Mouse (Mus musculus): ENCODE measurements at regions not wholly inside any gene's neighbourhood (a gene's known extent, or its start where the extent isn't known, plus 50 kb on each side); places are given as distances from the start of the nearest gene placed in this dataset.

DNA sequence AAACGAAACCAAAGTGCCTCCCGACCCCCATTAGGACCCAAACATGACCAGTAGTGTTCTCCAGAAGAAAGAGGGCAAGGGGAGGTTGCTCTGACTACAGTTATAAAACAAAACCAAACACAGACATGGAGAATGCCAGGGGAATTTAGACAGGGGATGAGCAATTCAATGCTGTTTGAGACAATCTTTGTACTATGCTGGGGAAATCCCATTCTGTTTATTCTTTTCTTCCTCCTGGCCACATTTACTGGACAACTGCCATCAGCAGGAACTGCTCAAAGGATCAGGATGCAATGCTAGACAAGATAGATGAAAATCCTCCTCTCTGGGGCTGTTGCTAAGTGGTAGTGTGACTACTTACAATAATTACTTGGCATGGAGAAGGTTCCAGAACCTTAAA lies 574.5 kb upstream of the Fam160b2 start:
- Histone ChIP-seq H3K9ac (replicated peaks) (no peak overlapping the region), H3K27me3 (ENCODE audit: control insufficient read depth, insufficient read depth, low read length) (no peaks in the 10 kb centered on the region; the same call in 1 of the 2 replicates), H3K4me3 (ENCODE audit: insufficient read depth in 1 of 2, low read depth in 2 of 2, low read length in 2 of 2) (no peak overlapping the region), H3K4me1 (replicated peaks; ENCODE audit: control insufficient read depth in 2 of 2, insufficient read depth in 2 of 2, low read length in 1 of 2) (peaks cover 0 to 5% of the 10 kb centered on the region in 2 experiments; a peak in 1 of 4 replicates), H3K36me3 (replicated peaks; ENCODE audit: control insufficient read depth, insufficient read depth, low read depth) (no peaks in the 10 kb centered on the region), H3K27ac (no peak overlapping the region), H3K9me3 (ENCODE audit: control insufficient read depth, low read length) (no peaks in the 10 kb centered on the region), H3K4me2 (ENCODE audit: low read depth) (no peak overlapping the region)
- ATAC-seq (ENCODE audit: insufficient read depth) = no peak
- no peak for DNase-seq (ENCODE audit: low read depth in 3 of 3, low spot score in 3 of 3)
- no peak for TF ChIP-seq EP300 (IDR thresholded peaks at IDR 0.05; ENCODE audit: low read depth)
- TF ChIP-seq CTCF (IDR thresholded peaks at IDR 0.05; ENCODE audit: low read depth) = no peak
- 54% methylated on average over 2 of the region's 2 CpGs for WGBS (ENCODE audit: insufficient replicate concordance)

DNA sequence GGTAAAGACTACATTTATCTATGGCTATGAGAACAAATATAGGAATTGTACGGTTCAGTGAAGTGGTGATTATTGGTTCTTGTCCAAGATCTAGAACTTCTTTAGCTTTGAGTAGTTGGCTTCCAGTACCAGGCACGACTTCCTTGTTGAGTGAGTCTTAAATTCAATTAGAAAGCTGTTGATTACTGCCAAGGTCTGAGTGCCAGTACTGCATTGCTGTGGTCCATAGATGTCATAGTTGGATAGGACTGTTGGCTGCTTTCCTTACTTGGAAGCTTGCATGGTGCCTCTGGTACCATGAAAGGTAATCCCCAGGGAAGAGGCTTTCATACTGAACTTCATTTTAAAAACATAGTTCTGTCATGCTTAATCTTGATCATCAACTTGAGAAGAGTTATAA lies 559.9 kb upstream of the Fam160b2 start:
- Histone ChIP-seq H3K9me3 (ENCODE audit: control insufficient read depth, low read length) (no peaks in the 10 kb centered on the region), H3K27ac (no peak overlapping the region), H3K27me3 (ENCODE audit: control insufficient read depth, insufficient read depth, low read length) (no peaks in the 10 kb centered on the region), H3K9ac (replicated peaks) (no peak overlapping the region), H3K4me2 (ENCODE audit: low read depth) (no peak overlapping the region), H3K4me3 (ENCODE audit: insufficient read depth in 1 of 2, low read depth in 2 of 2, low read length in 2 of 2) (no peak overlapping the region), H3K4me1 (replicated peaks; ENCODE audit: control insufficient read depth in 2 of 2, insufficient read depth in 2 of 2, low read length in 1 of 2) (no peaks in the 10 kb centered on the region), H3K36me3 (replicated peaks; ENCODE audit: control insufficient read depth, insufficient read depth, low read depth) (no peaks in the 10 kb centered on the region)
- TF ChIP-seq EP300 (IDR thresholded peaks at IDR 0.05; ENCODE audit: low read depth) (no peak), CTCF (IDR thresholded peaks at IDR 0.05; ENCODE audit: low read depth) (no peak)
- no peak for ATAC-seq (ENCODE audit: insufficient read depth)
- 53% methylated on average over 2 of the region's 2 CpGs for WGBS (ENCODE audit: insufficient replicate concordance)
- no peak for DNase-seq (ENCODE audit: low read depth in 3 of 3, low spot score in 3 of 3)

DNA sequence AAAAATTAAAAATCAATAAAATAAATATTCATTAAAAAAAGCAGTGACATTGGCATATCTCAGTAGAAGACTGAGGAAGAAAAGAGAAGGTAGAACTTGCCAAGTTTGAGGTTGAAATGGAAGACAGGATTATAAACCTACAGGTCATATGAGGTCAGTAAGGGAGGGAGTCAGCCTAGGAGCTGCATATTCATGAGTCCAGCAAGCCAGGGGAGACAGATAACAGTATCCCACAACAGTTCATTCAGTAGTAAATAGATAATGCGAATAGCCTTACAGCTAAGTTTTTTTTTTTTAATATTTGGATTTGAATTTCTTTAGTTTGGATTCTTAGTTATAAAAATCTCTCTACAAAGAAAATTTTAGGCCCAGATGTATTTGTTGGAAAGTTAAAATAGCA lies 542.8 kb upstream of the Fam160b2 start:
- DNase-seq (ENCODE audit: low read depth in 3 of 3, low spot score in 3 of 3) = no peak
- Histone ChIP-seq H3K9ac (replicated peaks) (no peak overlapping the region), H3K4me1 (replicated peaks; ENCODE audit: control insufficient read depth in 2 of 2, insufficient read depth in 2 of 2, low read length in 1 of 2) (no peaks in the 10 kb centered on the region), H3K27me3 (ENCODE audit: control insufficient read depth, insufficient read depth, low read length) (no peaks in the 10 kb centered on the region), H3K27ac (no peak overlapping the region), H3K4me3 (ENCODE audit: insufficient read depth in 1 of 2, low read depth in 2 of 2, low read length in 2 of 2) (no peak overlapping the region), H3K4me2 (ENCODE audit: low read depth) (no peak overlapping the region), H3K36me3 (replicated peaks; ENCODE audit: control insufficient read depth, insufficient read depth, low read depth) (no peaks in the 10 kb centered on the region), H3K9me3 (ENCODE audit: control insufficient read depth, low read length) (no peaks in the 10 kb centered on the region)
- 59% methylated on average over 1 of the region's 1 CpGs for WGBS (ENCODE audit: insufficient replicate concordance)
- no peak for TF ChIP-seq EP300 (IDR thresholded peaks at IDR 0.05; ENCODE audit: low read depth)
- TF ChIP-seq CTCF (IDR thresholded peaks at IDR 0.05; ENCODE audit: low read depth) = no peak
- no peak for ATAC-seq (ENCODE audit: insufficient read depth)

DNA sequence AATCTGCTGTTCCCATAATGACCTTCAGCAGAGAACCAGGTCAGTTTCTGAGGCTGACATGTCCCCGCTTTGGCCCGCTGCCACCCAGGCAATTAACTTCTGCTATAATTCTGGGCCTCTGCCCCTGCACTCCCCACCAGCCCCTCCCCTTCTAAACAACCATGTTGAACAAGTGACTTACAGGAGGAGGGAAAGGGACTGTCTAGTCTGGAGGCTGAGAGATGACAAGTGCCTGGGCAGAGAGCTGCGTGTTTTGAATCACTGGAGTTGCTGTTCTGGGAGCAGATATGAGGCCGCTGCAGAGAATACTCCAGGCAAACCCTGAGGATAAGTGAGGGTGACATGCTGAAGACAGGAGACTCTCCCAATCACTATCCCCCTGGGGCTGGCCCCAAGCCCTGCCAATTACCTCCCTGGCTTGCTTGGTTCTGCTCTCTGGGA lies 530.2 kb upstream of the Fam160b2 start:
- Histone ChIP-seq H3K36me3 (replicated peaks; ENCODE audit: control insufficient read depth, insufficient read depth, low read depth) (no peaks in the 10 kb centered on the region), H3K4me3 (ENCODE audit: insufficient read depth in 1 of 2, low read depth in 2 of 2, low read length in 2 of 2) (no peak overlapping the region), H3K4me2 (ENCODE audit: low read depth) (no peak overlapping the region), H3K27me3 (ENCODE audit: control insufficient read depth, insufficient read depth, low read length) (no peaks in the 10 kb centered on the region), H3K27ac (no peak overlapping the region), H3K9me3 (ENCODE audit: control insufficient read depth, low read length) (no peaks in the 10 kb centered on the region), H3K4me1 (replicated peaks; ENCODE audit: control insufficient read depth in 2 of 2, insufficient read depth in 2 of 2, low read length in 1 of 2) (no peaks in the 10 kb centered on the region), H3K9ac (replicated peaks) (no peak overlapping the region)
- no peak for DNase-seq (ENCODE audit: low read depth in 3 of 3, low spot score in 3 of 3)
- ATAC-seq (ENCODE audit: insufficient read depth) = no peak
- 67% methylated on average over 4 of the region's 4 CpGs for WGBS (ENCODE audit: insufficient replicate concordance)
- TF ChIP-seq CTCF (IDR thresholded peaks at IDR 0.05; ENCODE audit: low read depth) (no peak), EP300 (IDR thresholded peaks at IDR 0.05; ENCODE audit: low read depth) (no peak)

DNA sequence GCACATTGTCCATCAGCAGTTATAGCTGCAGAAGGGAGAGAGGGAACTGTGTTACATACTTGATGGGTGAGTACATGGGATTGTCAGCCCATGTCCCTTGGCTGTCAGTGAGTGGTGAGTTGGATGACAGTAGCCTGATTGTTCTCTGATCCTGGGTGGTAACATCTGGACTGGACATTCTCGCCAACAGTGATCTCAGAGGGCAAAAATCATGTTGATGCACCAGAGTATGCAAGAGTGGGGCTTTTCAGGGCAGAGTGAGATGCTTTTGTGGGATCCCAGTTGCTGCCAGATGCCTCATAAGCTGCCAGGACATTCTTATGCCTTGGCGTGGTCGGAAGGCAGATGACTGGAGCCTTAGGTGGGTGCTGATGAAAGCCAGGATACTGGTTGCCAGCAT lies 528.9 kb upstream of the Fam160b2 start:
- Histone ChIP-seq H3K9me3 (ENCODE audit: control insufficient read depth, low read length) (no peaks in the 10 kb centered on the region), H3K4me2 (ENCODE audit: low read depth) (no peak overlapping the region), H3K36me3 (replicated peaks; ENCODE audit: control insufficient read depth, insufficient read depth, low read depth) (no peaks in the 10 kb centered on the region), H3K4me3 (ENCODE audit: insufficient read depth in 1 of 2, low read depth in 2 of 2, low read length in 2 of 2) (no peak overlapping the region), H3K9ac (replicated peaks) (no peak overlapping the region), H3K4me1 (replicated peaks; ENCODE audit: control insufficient read depth in 2 of 2, insufficient read depth in 2 of 2, low read length in 1 of 2) (no peaks in the 10 kb centered on the region), H3K27me3 (ENCODE audit: control insufficient read depth, insufficient read depth, low read length) (no peaks in the 10 kb centered on the region), H3K27ac (no peak overlapping the region)
- TF ChIP-seq CTCF (IDR thresholded peaks at IDR 0.05; ENCODE audit: low read depth) (no peak), EP300 (IDR thresholded peaks at IDR 0.05; ENCODE audit: low read depth) (no peak)
- 55% methylated on average over 3 of the region's 3 CpGs for WGBS (ENCODE audit: insufficient replicate concordance)
- DNase-seq (ENCODE audit: low read depth in 3 of 3, low spot score in 3 of 3) (no peak), ATAC-seq (ENCODE audit: insufficient read depth) (no peak)
